Mouse (Mus musculus): ENCODE results near the gene Vcp. TPM values are rescaled to one million over a fixed set of nuclear protein-coding genes. Genes with fewer than 3 reads are reported as not detected.

Gene Vcp
- total RNA-seq (2023), result 130 TPM

DNA sequence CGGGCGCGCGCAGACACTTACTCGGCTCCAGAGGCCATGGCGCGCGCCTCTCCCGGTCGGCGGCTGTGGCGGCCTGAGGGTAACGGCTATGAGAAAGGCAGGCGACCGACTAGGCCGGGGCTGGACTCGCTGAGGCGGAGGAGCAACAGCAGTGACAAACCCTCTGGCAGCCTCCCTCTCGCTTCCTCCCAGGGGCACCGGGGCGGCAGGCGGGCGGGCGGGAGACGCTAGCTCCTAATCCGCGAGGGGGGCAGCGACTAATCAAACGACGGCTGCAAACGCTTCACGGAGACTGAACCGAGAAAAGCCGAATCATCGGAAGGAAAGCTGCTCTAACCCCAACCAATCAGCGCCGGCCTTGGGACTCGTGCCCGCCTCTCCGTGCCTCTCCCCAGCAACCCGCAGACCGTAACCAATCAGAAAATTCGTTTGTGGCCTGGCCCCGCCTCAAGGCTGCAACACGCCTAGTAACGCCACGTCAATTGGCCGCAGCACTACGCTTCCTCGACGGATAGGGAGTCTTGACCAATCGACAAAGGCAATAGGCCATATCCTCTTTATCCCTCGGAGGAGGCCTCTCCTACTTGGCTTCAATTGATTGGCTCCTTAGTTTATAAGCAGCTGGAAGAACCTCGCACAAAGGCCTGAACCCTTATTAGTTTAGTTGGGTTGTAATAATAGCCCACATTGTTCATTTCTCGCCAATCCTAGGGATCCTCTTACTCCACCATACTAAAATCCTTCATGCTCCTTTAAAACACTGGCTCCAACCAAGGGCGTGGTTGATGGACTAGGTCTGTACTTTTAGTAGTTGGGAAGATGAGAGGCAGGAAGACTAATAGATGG is at the start of gene Vcp:
Gene Vcp (minus strand): TSS at position 367 of the 846 bp plus-strand sequence.

DNA sequence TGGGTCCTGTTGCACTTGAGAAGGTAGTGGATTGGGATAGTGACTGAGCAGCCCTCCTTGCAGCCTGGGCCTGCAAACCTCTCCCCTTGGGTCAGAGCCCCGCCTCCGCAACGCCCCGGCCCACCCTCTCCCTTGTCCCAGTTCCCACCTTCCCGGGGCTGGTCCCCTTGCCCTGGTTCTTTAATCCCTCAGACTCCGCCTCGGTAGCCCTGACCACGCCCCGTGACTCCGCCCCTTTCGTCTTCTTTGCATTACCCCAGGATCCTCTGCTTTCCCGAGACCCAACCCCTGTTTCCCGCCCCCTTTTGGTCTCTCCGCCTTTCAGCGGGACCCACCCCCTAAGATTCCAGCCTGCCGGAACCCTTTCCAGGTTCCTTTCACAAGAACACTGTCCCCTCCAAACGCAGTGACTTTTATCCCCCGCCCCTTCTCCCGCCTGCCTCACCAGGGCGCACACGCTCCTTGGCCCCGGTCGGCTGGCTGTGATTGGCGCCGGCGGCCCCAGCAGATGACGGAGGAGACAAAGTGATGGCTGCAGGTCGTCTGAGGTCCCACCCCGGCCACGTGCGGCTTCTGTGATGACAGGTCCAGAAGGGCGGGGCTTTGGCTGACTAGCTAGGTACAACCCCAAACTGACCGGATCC is 45.5 kb upstream of the Vcp start, which contains the start of gene Fam214b:
Gene Fam214b (minus strand): TSS at position 562 of the 644 bp plus-strand sequence.

GRCm38 (mm10) chr4:43031237-43031995 is 31.1 kb upstream of the Vcp start, which contains the start of gene Stoml2:
TSS of gene Stoml2 (minus strand) at chr4:43031710.

DNA sequence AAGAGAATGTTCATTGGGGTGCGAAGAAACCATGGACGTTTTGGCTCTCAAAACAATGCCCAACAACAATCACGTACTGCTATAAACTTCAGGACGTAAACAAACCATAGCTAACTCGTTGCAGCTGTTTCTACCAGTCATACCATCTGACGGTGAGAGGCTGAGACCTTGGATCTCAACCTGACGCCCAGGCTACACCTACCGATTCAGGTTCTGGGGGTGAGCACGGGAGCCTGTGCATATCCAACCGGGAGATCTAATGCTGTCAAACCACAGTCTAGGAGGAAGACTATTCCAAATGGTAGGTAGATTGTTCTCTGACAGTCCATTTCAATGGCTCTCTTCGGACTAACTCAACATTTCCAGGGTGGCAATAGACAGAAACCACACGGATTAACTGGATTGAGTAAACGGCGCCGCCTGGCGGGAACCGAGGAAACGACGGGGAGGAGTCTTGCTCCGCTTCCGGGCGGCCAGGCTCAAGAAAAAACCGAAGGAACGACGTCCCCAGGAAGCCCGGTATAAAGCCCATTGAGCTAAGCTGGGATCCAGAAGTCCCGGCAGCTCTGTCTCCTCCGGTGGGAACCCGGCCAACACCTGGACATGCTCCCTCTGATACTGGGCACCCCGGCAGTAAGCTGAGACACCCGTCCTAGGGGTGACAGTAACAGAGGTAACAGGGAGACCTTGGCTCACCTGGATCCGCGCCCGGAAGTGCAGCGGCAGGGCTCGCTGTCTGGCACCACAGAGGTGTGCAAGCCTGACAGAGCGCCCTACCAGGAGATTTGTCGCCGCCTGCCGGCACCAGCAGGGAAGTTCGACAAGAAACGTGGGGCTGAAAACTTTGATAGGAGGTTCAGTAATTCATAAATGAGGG is 25.0 kb upstream of the Vcp start, which contains the start of gene Pigo:
Gene Pigo (minus strand): TSS at position 736 of the 877 bp plus-strand sequence.

GRCm38 (mm10) chr4:43010161-43011038 is 10.1 kb upstream of the Vcp start, which contains the start of gene Fancg:
TSS of gene Fancg (minus strand) at chr4:43010506.

GRCm38 (mm10) chr4:42969304-42969703 is 31.0 kb downstream of the Vcp start, which contains the start of gene 1700022I11Rik:
TSS of gene 1700022I11Rik (plus strand) at chr4:42969604.

GRCm38 (mm10) chr4:42949676-42950051 is 50.6 kb downstream of the Vcp start, which contains the start of gene Dnajb5:
TSS of gene Dnajb5 (plus strand) at chr4:42949814.

Other genes starting within 250 kb of the Vcp start
- gene Ccl19, start 243.9 kb downstream of the Vcp start, total RNA-seq (2023), result not detected
- not detected for gene Ccl21a, start 226.5 kb downstream of the Vcp start, total RNA-seq (2023)
- gene Fam205a1, start 146.6 kb downstream of the Vcp start, total RNA-seq (2023), result not detected
- gene Gm12394, start 143.7 kb downstream of the Vcp start, total RNA-seq (2023), result not detected
- gene Fam205c, start 126.3 kb downstream of the Vcp start, total RNA-seq (2023), result not detected
- gene Phf24, start 83.8 kb downstream of the Vcp start, total RNA-seq (2023), result not detected
- 34.9 TPM for gene Dnajb5, start 50.7 kb downstream of the Vcp start, total RNA-seq (2023)
- not detected for gene 1700022I11Rik, start 30.9 kb downstream of the Vcp start, total RNA-seq (2023)
- gene Fancg, start 10.0 kb upstream of the Vcp start, total RNA-seq (2023), result 14.8 TPM
- gene Pigo, start 25.3 kb upstream of the Vcp start, total RNA-seq (2023), result 42.0 TPM
- 43.4 TPM for gene Stoml2, start 31.2 kb upstream of the Vcp start, total RNA-seq (2023)
- 7.8 TPM for gene Fam214b, start 45.7 kb upstream of the Vcp start, total RNA-seq (2023)
- 1.6 TPM for gene Unc13b, start 58.4 kb upstream of the Vcp start, total RNA-seq (2023)